Mouse (Mus musculus) telencephalon, adult 2 months (tissue): Measurements from ENCODE around the gene Fank1.

Experiments
- DNase-seq: peaks from one replicate; pipeline ENCODE4 v3.0.0-alpha.2; 2011; ENCODE audit warnings: low read depth, low spot score

Fank1 gene

GRCm38 (mm10) chr7:133776626-133776996 lies at the start of gene Fank1:
Gene Fank1, plus strand, starts transcription at chr7:133776861.
- DNase-seq = no peak

DNA sequence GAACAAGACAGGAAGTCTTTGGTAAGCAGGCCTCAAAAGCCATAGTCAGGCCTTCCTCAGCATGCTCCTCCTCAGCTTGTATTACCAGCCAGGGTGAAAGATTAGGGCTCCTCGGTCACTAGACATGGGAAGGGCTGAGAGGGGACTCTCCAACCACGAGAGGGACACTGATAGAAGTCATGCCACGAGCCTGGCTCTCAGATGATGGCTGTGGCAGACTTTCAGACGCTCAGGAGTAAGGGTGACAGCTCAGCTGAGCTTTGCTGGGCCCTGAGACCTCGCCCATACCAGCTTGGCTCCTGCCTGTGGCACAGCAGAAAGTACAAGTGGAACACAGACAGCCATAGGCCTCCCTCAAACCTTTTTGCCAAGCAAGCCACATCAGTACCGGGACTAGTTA lies 49.6 kb upstream of the Fank1 start:
- no peak for DNase-seq

GRCm38 (mm10) chr7:133729351-133729750 lies 47.3 kb upstream of the Fank1 start:
- DNase-seq = no peak

- DNase-seq = no peak
Observed at GRCm38 (mm10) chr7:133730324-133731191, 46.1 kb upstream of the Fank1 start.

- no peak for DNase-seq
Observed at GRCm38 (mm10) chr7:133731971-133732645, 44.6 kb upstream of the Fank1 start.

- no peak for DNase-seq
Observed at GRCm38 (mm10) chr7:133740558-133740957, 36.1 kb upstream of the Fank1 start.

DNA sequence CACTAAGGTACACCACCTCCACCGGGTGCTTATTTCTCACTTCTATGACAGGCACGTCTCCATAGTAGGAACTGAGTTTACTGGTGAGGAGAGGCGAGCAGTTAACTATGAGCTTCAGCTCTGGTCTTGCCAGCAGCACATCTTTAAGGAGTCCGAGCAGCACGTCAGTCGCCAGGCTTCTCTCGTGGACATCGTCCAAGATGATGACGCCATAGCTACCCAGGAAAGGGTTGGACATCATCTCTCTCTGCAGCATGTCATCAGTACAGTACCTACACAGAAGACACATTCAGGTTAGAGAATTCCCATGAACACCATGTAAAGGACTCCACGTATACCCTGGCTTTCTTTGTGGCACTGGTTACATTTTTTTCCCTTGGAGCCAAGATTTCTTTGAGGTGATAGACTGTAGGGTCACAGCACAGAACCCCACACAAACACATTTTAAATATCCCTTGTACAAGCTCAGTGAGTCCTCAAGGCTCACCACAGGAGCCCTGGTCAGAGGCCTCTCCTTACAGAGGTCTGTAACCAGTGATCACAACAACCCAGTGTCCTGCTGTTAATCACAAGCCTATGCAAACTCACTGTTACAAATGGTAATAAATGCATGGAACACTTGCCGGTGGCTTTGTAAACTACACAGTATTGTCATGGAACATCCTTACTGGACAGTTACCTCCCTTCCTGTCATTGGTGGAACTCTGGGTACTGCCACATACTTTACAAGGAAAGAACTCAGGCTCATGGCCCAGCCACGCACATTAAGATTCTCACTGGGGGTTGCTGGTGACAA lies 33.9 kb upstream of the Fank1 start:
- DNase-seq = no peak

DNA sequence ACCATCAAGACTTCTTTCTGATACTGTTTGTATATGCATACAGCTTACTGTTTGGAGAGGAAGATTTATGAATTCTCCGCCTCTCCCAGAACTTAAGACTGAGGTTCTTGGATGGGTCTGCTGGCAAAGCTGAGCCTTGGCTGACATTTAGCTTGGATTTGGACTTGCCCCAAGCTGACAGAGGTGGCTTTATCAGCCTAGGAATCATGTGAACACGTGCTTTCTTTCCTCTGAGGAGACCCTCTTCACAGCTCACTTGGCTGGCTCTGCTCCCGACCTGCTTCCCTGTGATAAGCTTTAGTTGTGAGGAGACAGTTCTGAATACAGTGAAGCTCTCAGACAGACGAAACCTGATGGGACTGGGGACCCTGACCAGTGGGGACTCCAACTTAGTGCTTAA lies 33.0 kb upstream of the Fank1 start:
- DNase-seq = no peak

GRCm38 (mm10) chr7:133744209-133744608 lies 32.5 kb upstream of the Fank1 start:
- no peak for DNase-seq

- peak; percentile 67 for DNase-seq
Observed at GRCm38 (mm10) chr7:133744701-133745100, 32.0 kb upstream of the Fank1 start.

- DNase-seq = no peak
Observed at GRCm38 (mm10) chr7:133747372-133747771, 29.3 kb upstream of the Fank1 start.

DNA sequence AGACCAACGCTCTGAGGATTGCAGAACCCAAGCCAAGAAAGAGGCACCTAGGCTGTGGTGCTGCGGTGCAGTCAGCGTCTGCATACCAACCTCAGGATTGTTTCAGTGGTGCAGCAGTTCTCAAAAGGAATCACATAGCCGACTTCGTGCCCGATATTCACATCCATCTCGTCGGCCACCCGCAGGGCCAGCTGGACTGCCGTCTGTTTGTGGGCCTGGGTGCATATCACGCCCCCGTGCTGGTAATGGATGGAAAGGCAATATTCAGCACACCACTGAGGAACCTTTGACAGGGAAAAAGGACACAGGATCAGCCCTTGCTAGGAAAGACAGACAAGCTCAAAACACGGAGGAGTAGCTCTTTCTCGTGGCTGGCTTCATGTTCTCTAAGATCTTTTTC lies 27.9 kb upstream of the Fank1 start:
- no peak for DNase-seq

DNA sequence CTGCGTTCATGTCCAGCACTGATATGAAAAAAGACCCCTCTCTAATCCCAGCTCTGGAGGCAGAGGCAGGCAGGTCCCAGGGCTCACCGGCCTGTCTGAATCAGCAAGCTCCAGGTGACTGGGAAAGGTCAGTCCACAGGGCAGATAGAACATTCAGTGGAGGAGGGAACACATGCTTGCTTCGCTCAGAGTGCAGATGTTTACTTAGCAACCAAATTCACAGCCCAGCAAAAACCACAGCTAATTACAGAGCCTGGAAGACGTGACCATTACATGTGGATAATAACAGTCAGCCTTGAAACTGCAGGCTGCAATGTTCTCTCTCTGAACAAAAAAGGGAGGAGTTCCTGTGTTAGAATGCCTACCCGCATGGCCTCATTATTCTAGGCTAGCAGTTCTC lies 26.0 kb upstream of the Fank1 start:
- no peak for DNase-seq

DNA sequence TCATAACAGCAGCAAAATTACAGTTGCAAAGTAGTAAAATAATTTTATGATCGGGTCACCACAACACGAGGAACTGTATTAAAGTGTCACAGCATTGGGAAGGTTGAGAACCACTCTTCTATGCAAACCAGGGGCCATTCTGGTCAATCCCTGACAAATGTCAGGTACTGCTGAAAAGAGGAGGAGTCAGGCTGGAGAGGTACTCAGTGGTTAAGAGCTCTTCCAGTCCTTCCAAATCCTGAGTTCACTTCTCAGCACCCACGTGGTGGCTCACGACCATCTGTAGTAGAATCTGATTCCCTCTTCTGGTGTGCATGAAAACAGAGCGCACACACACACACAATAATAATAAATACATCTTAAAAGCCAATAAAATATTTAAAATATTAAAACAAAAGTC lies 25.5 kb upstream of the Fank1 start:
- DNase-seq = no peak

- no peak for DNase-seq
Observed at GRCm38 (mm10) chr7:133757961-133758455, 18.7 kb upstream of the Fank1 start.

GRCm38 (mm10) chr7:133758716-133759115 lies 17.9 kb upstream of the Fank1 start:
- DNase-seq = no peak

DNA sequence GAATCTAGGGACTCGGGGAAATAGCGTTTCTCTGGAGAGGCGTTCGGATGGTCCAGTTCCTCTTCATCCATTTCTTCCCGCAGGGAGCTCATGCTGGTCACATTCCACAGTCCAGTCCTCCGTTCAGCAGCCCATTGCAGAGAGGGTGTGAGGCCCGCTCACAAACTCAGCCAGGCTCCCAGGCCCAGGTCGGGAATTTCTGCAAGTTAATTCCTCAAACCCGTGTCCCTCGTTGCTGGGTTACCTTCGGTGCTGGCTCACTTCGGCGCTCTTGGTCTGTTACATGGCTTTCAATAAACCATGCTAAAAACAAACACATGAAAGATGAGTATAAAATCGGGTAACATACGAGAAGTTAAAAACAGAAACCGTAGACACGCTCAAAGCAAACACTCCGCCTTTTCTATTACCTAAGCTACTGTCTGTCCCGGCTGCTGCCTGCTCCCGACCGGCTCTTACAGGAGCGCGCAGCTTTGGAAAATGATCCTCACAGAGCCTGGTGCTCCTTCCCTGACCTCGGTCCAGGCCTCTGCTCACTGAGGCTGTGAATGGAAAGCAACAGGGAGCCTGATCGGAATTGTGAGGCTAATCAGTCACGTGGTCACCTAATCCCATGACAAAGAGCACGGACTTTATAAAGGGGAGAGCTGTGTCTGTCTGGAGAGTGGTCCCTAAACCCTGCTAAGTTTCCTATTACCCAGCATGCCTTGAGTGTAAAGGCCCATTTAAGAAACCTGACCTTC lies 16.9 kb upstream of the Fank1 start:
- no peak for DNase-seq

- DNase-seq = no peak
Observed at GRCm38 (mm10) chr7:133762696-133763095, 14.0 kb upstream of the Fank1 start.

GRCm38 (mm10) chr7:133764425-133764824 lies 12.2 kb upstream of the Fank1 start:
- DNase-seq = no peak

DNA sequence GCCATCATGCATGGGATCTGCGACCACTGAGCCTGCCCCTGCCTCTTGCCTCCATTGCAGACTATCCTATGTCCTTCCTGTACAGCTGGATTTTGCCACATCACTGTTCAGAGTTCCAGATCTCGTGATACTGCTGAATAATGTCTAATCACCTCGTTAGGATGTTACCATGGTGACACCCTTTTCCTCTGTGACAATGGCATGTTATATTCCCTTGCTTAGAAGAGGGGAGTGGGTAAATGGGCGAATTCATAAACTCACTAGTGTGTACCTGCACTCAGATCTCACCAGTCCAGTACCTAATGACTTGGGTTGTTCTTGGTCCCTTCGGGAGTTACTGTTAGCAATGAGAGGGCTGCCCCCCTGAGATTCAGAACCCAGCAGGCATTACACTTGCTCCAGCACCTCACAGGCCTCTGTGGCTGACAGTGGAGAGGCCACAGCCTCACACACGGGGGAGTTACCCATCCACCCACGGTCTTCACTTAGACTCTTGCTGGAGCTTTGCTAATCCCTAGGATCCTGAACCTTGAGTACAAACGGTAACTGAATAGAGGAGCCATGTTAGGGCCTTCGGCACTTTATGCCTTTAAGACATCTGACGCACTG lies 11.3 kb upstream of the Fank1 start:
- no peak for DNase-seq

- DNase-seq = no peak
Observed at GRCm38 (mm10) chr7:133765849-133766243, 10.8 kb upstream of the Fank1 start.
